Mouse (Mus musculus) cortical plate, adult 2 months (tissue): ENCODE results near the gene Adora1. TPM values are rescaled to one million over a fixed set of nuclear protein-coding genes. Genes with fewer than 3 reads are reported as not detected.

ENCODE experiments used
- H3K27ac ChIP-seq: fragments of 200-500 bp; 2 replicates; pipeline ENCODE4 v1.5.1; 2012; ENCODE audit warnings: low read length, control low read depth, inconsistent platforms; ENCODE audit not compliant: insufficient read depth
- H3K4me1 ChIP-seq: fragments of 200-500 bp; 2 replicates; pipeline ENCODE4 v1.6.1; 2011; ENCODE audit warnings: low read length; ENCODE audit not compliant: control insufficient read depth, insufficient read depth
- H3K4me3 ChIP-seq: fragments of 200-500 bp; 2 replicates; pipeline ENCODE4 v1.5.1; 2011; ENCODE audit warnings: mild to moderate bottlenecking, low read length, control low read depth; ENCODE audit not compliant: insufficient read depth
- CTCF ChIP-seq: fragments of 200-500 bp; IDR thresholded peaks from 2 replicates; pipeline ENCODE4 v1.5.1; 2011; ENCODE audit warnings: mild to moderate bottlenecking, control low read depth, low read length; ENCODE audit not compliant: insufficient read depth; ENCODE audit errors: extremely low read depth
- POLR2A ChIP-seq: fragments of 200-500 bp; IDR thresholded peaks from 2 replicates; pipeline ENCODE4 v1.6.1; 2011; ENCODE audit warnings: mild to moderate bottlenecking, low read length, control low read depth; ENCODE audit not compliant: insufficient read depth; ENCODE audit errors: extremely low read depth
- polyA plus RNA-seq: library from polyadenylated mRNA; depleted of rRNA; stranded (reverse); fragments of >200 nt; gene quantifications from 2 replicates; pipeline ENCODE4 v1.2.3, GENCODE M21; 2012; rRNA removed

Adora1 gene
- polyA plus RNA-seq, result 154 and 161 TPM in 2 replicates

GRCm38 (mm10) chr1:134235391-134235921, at the start of gene Adora1:
Adora1 (minus strand) TSS chr1:134235431.
- H3K27ac ChIP-seq, result peak within 1 kb of the TSS; percentile 88
- peaks cover 4% of the 10 kb centered on the region for H3K4me1 ChIP-seq
- peak within 1 kb of the TSS; percentile 87 for H3K4me3 ChIP-seq
- TF ChIP-seq CTCF (no peak), POLR2A (peak; percentile 57; the same call in 1 of the 2 replicates)

DNA sequence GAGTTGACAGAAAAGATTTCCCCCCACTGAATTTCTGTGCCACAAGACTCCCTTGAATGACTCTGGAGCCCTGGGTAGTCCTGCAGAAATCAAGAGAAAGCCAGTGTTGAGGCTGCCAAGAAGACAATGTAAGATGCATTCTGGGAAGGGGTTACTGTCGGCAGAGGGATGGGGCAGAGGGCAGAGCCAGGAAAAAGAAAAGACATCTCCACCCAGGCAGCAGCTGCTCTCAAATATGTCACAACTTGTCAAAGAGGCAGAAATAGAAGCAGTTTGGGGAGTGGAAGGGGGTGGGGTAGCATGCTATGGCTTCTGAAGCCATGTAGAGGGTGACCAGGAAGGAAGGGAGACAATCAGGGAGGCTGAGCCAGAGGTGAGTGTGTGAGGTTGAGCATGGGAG, 47.9 kb upstream of the Adora1 start:
- Histone ChIP-seq H3K4me1 (no peaks in the 10 kb centered on the region; the same call in 1 of the 2 replicates), H3K4me3 (no peak overlapping the region), H3K27ac (no peak overlapping the region)
- TF ChIP-seq POLR2A (no peak), CTCF (no peak)

DNA sequence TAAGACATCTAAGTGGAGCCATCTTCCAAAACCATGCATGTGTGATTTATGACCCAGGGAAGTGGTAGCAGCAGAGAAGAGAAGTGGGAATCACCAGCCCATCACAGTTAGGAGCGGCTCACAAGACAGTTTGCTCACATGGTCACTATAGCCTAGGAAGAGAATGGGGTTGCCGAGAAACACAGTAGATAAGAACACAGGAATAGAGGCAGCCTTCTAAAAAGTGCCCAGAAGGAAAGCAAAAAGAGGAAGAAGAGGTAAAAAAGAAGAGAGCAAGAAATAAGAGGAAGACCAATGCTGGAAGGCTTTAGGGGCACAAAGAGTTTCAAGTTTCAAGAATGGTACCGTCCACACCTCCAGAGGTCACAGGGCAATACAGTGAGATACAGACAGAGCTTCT, 47.1 kb upstream of the Adora1 start:
- Histone ChIP-seq H3K4me3 (no peak overlapping the region), H3K4me1 (no peaks in the 10 kb centered on the region; the same call in 1 of the 2 replicates), H3K27ac (no peak overlapping the region)
- no peak for TF ChIP-seq POLR2A
- no peak for TF ChIP-seq CTCF

GRCm38 (mm10) chr1:134281563-134281962, 46.3 kb upstream of the Adora1 start:
- Histone ChIP-seq H3K4me3 (no peak overlapping the region), H3K27ac (no peak overlapping the region), H3K4me1 (no peaks in the 10 kb centered on the region; the same call in 1 of the 2 replicates)
- TF ChIP-seq POLR2A, result no peak
- no peak for TF ChIP-seq CTCF

- TF ChIP-seq POLR2A, result no peak
- TF ChIP-seq CTCF, result no peak
- no peak overlapping the region for H3K27ac ChIP-seq
- peaks cover 3% of the 10 kb centered on the region; the same call in 1 of the 2 replicates for H3K4me1 ChIP-seq
- H3K4me3 ChIP-seq, result no peak overlapping the region
Observed at GRCm38 (mm10) chr1:134280174-134280573, 44.9 kb upstream of the Adora1 start.

- H3K4me3 ChIP-seq, result no peak overlapping the region
- peaks cover 5% of the 10 kb centered on the region; the same call in 1 of the 2 replicates for H3K4me1 ChIP-seq
- no peak for TF ChIP-seq POLR2A
- no peak for TF ChIP-seq CTCF
- no peak overlapping the region for H3K27ac ChIP-seq
Observed at GRCm38 (mm10) chr1:134276823-134277222, 41.6 kb upstream of the Adora1 start.

DNA sequence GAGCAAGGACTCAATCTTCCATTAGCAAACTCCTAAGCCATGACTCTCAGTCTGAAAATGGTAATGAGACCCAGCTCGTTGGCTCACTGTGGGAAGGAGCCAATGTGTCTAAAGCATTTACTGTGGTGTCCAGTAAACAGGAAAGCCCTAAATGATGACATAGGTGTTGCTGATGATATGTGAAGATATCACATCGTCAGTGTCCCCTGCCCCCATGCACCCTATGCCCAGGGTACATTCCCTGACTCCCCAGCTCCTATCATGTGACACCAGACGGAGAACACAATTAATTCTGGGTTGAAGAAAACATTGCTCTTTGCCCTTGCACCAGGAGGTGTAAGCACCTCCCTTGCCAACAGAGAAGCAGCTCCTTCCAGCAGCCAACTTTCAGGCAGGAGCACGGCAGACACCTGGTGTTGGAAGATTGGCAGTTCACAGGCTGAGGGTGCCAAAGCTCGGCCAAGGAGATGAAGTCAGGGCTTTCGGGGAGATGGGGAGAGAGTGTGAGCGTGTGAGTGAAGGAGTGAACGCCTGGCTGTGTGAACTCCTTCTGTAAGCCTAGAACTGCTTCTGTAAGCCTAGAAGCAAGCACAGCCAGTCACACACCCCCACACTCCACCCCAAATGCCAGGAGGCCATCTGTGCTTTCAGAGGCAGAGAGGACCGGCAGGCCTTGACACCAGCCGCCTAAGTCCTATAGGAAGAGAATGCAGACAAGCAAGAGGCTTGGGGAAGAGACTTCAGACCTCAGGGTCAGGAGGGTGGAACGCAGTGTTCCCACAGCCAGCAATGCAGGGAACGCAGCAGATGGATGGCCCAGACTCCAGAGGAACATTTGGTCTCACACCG, 40.6 kb upstream of the Adora1 start:
- TF ChIP-seq POLR2A (no peak), CTCF (no peak)

DNA sequence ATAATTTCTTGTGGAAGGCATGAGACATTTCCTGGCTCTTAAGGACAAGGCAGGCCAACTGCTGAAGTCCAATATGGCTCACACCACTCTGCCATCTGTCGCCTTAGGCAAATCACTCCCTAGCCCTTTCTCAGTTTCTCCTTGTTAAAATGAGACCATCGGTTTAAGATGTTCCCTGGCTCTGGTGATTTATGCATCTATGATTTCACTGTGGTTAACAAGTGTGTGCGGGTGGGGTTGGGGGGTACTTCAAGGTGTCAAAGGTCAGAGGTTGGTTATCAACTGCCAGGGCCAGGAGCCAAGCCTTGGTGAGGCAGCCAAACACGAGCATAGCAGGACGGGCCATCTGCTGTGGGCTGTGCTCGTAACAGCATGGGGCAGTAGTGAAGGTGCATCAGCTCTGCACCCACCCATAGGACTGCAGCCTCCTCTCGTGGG, 39.3 kb upstream of the Adora1 start:
- Histone ChIP-seq H3K27ac (no peak overlapping the region), H3K4me3 (no peak overlapping the region), H3K4me1 (peaks cover 5% of the 10 kb centered on the region; the same call in 1 of the 2 replicates)
- TF ChIP-seq POLR2A (no peak), CTCF (no peak)

More for the DNA sequence above, 40.6 kb upstream of the Adora1 start:
- H3K4me3 ChIP-seq, result no peak overlapping the region
- H3K27ac ChIP-seq, result no peak overlapping the region
- peaks cover 5% of the 10 kb centered on the region; the same call in 1 of the 2 replicates for H3K4me1 ChIP-seq

DNA sequence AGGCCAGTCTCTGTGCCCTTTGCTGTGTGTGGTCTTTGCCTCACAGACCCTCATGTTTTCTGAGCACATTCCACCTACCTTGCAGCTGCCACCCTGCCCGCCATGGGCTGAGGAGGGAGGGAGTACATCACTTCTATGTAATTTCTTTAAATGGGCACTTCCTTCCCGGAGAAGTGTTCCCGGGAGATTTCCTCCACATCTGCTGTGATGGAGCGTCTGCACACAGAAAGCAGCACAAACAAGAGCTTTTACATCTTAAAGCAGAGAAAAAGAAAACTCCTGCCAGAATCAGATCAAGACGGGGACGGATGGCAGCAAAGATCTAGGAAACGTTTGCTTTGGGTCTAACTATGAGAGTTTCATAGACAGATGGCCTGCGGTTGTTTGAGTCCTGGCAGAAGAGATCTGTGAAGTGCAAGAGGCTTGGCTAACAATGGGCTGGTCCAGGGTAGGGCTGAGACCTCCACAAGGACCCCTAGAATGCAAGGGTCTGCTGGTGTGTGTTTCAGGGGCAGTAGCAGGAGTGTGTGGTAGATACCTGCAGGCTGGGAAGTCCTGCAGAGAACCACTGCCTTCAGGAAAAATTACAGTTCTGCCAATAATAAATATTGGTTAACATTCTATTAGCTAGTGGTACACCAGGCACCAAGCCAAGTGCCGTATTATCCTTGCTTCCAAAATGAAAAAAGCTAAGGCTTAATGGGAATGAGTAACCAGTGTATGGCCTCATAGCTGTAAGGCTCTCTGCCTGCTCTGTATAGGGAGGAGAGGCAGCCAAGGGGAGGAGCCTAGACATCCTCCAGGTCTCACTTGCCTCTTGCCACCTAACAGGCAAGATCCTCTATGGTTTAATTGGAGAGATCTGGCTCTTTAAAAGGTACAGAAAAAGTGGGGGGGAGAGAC, 38.5 kb upstream of the Adora1 start:
- H3K4me3 ChIP-seq, result no peak overlapping the region
- peaks cover 5% of the 10 kb centered on the region; the same call in 1 of the 2 replicates for H3K4me1 ChIP-seq
- 0 out of 2 replicates have a peak overlapping the region, but pooled peaks have one; percentile 0 for H3K27ac ChIP-seq
- TF ChIP-seq CTCF (no peak), POLR2A (no peak)
